Mouse (Mus musculus) G1E (cell line): ENCODE measurements at regions not wholly inside any gene's neighbourhood (a gene's known extent, or its start where the extent isn't known, plus 50 kb on each side); places are given as distances from the start of the nearest gene placed in this dataset.

Experiments used
- ATAC-seq: 2 replicates; pipeline ENCODE4 v1.8.0; 2016; ENCODE audit warnings: mild to moderate bottlenecking; ENCODE audit not compliant: insufficient number of reproducible peaks, poor library complexity, low FRiP score, severe bottlenecking; ENCODE audit errors: extremely low read depth
- DNase-seq: peaks from one replicate; pipeline ENCODE4 v3.0.0; 2012; ENCODE audit warnings: low spot score
- H3K27me3 ChIP-seq: 2 replicates; pipeline ENCODE4 v1.6.1; 2012; ENCODE audit warnings: mild to moderate bottlenecking, low read length, inconsistent platforms; ENCODE audit not compliant: insufficient read depth
- H3K36me3 ChIP-seq: replicated peaks from 2 replicates; pipeline ENCODE3; 2012; ENCODE audit warnings: mild to moderate bottlenecking, inconsistent platforms
- H3K4me1 ChIP-seq: 2 replicates; pipeline ENCODE4 v1.6.1; 2012; ENCODE audit warnings: low read depth, low read length, inconsistent platforms, mixed read lengths; ENCODE audit not compliant: insufficient read depth
- H3K4me3 ChIP-seq: 2 replicates; pipeline ENCODE4 v1.5.1; 2012; ENCODE audit warnings: low read depth, mild to moderate bottlenecking, inconsistent platforms, low read length, moderate library complexity, mixed read lengths
- H3K9me3 ChIP-seq: replicated peaks from 2 replicates; pipeline ENCODE4 v1.6.1; 2012; ENCODE audit warnings: inconsistent platforms
- CTCF ChIP-seq: IDR thresholded peaks from 2 replicates; pipeline ENCODE4 v1.5.1; 2012; ENCODE audit warnings: low read depth, low read length, inconsistent platforms, mixed read lengths
- GATA1 ChIP-seq: IDR thresholded peaks from 2 replicates; pipeline ENCODE4 v1.6.1; 2012; ENCODE audit warnings: borderline replicate concordance, low read length, inconsistent platforms, mixed read lengths
- GATA2 ChIP-seq: IDR thresholded peaks from 2 replicates; pipeline ENCODE4 v1.6.1; 2012; ENCODE audit warnings: low read depth, low read length, inconsistent platforms, borderline replicate concordance
- POLR2AphosphoS5 ChIP-seq: IDR thresholded peaks from 2 replicates; pipeline ENCODE4 v1.6.1; 2012; ENCODE audit warnings: low read depth, low read length, inconsistent platforms; ENCODE audit not compliant: insufficient replicate concordance
- TAL1 ChIP-seq: conservative IDR thresholded peaks from 2 replicates; pipeline ENCODE4 v1.6.1; 2012; ENCODE audit warnings: low read depth, low read length, inconsistent platforms, mixed read lengths

- Histone ChIP-seq H3K9me3 (no peaks in the 10 kb centered on the region), H3K27me3 (peaks cover 5% of the 10 kb centered on the region), H3K4me3 (no peak overlapping the region), H3K4me1 (peaks cover 33% of the 10 kb centered on the region), H3K36me3 (no peaks in the 10 kb centered on the region)
- ATAC-seq, result no peak
- TF ChIP-seq GATA2, result no peak
- no peak for TF ChIP-seq TAL1
- TF ChIP-seq GATA1, result no peak
- TF ChIP-seq CTCF, result no peak
- no peak for TF ChIP-seq POLR2AphosphoS5
- DNase-seq, result no peak
These were observed 124.3 kb downstream of the Gm10131 start for GRCm38 (mm10) chr8:33987091-33987754.

- DNase-seq (no peak), ATAC-seq (no peak)
- Histone ChIP-seq H3K9me3 (no peaks in the 10 kb centered on the region), H3K36me3 (no peaks in the 10 kb centered on the region), H3K27me3 (peaks cover 5% of the 10 kb centered on the region), H3K4me1 (peaks cover 32% of the 10 kb centered on the region), H3K4me3 (no peak overlapping the region)
- TF ChIP-seq POLR2AphosphoS5 (no peak), TAL1 (no peak), GATA1 (no peak), CTCF (no peak)
These were observed 124.9 kb downstream of the Gm10131 start for GRCm38 (mm10) chr8:33986657-33987056.

- H3K27me3 ChIP-seq, result peaks cover 5% of the 10 kb centered on the region
- H3K4me1 ChIP-seq, result peaks cover 26% of the 10 kb centered on the region
- H3K9me3 ChIP-seq, result no peaks in the 10 kb centered on the region
- DNase-seq (no peak), ATAC-seq (no peak)
- no peak overlapping the region; the same call in 1 of the 2 replicates for H3K4me3 ChIP-seq
- no peak for TF ChIP-seq GATA1
- H3K36me3 ChIP-seq, result no peaks in the 10 kb centered on the region
These were observed 126.0 kb downstream of the Gm10131 start for GRCm38 (mm10) chr8:33985430-33985977.

- Histone ChIP-seq H3K36me3 (no peaks in the 10 kb centered on the region), H3K4me1 (peaks cover 18% of the 10 kb centered on the region), H3K4me3 (no peak overlapping the region), H3K27me3 (peaks cover 12% of the 10 kb centered on the region), H3K9me3 (no peaks in the 10 kb centered on the region)
- ATAC-seq, result no peak
- no peak for TF ChIP-seq TAL1
- TF ChIP-seq CTCF, result 0 out of 2 replicates have a peak, but pooled peaks have one; percentile 17
- no peak for DNase-seq
These were observed 129.9 kb downstream of the Gm10131 start for GRCm38 (mm10) chr8:33981629-33982028.

GRCm38 (mm10) chr8:33980999-33981398 lies 130.5 kb downstream of the Gm10131 start:
- Histone ChIP-seq H3K27me3 (peaks cover 12% of the 10 kb centered on the region), H3K36me3 (no peaks in the 10 kb centered on the region), H3K4me3 (no peak overlapping the region), H3K4me1 (peaks cover 18% of the 10 kb centered on the region), H3K9me3 (no peaks in the 10 kb centered on the region)
- ATAC-seq (no peak), DNase-seq (no peak)
- TF ChIP-seq GATA2, result no peak
- no peak for TF ChIP-seq GATA1
- TF ChIP-seq TAL1, result no peak
- no peak for TF ChIP-seq POLR2AphosphoS5
- TF ChIP-seq CTCF, result no peak
